Mouse (Mus musculus) retina, postnatal 1 day (tissue): Measurements from ENCODE around the gene Hic1.
A peak's percentile ranks its signal among the peaks of the same experiment; 100 is the strongest.
"Not testable (repeated sequence)": the region's sequence is repeated elsewhere in the genome, so short reads cannot be mapped to it uniquely, and the experiment has no call there.

ENCODE experiments used
- DNase-seq: peaks from one replicate; pipeline ENCODE4 v3.0.0-alpha.2; 2012

Hic1 gene

DNA sequence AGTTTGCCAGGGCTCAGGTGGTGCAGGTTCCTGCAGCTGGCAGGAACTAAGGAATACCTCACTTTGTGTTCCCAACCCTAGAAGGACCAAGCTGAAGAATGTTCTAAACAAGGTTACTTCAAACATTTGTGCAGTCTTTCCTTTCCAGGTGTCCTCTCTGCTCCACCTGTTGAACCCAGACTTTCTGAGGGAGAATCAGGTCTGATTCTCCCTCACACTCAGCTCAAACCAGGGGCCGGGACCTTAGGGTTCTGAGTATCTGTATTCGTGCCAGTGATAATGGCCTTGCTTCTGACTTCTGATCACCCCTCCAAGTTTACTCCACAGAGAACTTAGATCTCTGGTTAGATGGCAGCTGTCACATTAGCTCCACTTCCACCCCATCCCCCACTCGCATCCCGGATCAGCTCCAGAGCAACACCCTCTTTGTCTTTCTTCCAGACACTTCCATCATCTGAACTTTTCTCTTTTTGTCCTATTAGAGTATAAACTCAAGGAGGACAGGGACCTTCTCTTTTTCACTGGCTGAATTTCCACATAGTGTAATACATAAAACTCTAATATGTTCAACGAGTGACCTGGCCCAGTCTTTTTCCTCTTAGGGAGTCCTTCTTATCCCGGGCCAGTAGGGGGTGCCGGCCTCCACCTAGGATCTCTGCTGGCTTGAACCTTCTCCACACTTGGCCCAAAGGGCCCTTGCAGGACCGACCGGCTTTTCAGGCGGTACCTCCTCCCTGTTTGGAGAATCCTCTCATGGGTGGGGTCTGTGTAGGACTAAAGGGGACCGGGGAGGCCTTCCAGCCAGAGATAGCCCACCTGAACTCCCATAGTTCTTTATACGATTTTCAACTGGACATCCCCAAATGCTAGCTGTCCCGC is 23.3 kb upstream of the Hic1 start:
- peak; percentile 90 for DNase-seq

DNA sequence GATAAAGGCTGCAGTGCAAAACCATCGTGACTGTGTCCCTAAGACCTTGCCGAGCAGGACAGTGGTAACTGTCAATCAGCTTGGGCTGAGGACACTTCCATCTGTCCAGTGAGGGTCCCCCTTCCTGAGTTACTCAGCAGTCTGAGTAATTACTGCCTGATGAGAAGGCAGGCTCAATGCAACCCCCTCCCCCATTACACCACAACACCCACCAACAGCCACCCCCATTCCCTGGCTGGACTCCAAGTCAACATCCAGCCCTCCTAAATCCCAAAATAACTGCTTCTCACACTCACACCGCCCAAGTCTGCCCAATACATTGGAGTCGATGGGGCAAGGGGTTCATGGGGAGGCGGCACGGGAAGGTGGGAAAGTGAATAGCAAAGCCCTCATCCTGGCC is 22.5 kb upstream of the Hic1 start:
- no peak for DNase-seq

DNA sequence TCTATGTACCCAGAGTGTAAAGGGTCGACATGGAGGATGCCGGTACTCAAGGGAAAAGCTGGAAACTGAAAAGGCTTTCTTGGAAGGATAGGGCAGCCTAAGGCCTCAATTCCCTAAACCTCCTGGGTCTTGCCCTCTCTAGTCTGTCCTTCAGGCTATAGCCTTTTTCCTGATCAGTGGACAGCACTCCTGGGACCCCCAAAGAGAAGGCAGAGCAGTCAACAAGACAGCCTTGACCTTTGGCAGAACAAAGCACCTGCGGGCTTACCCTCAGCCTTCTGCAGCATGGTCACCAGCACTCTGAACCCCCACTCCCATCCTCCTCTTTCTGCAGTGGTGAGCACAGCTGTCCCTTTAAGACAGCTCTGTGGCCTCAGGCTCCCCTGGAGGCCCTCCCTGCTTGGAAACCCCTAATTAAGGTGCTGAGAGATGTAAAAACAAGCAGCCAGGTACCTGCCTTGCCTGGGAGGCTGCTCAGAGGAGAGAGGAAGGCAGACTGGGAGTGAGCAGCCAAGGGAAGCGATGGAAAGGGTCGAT is 21.7 kb upstream of the Hic1 start, which contains the start of gene Dph1:
Gene Dph1 (minus strand): TSS at position 337 of the 537 bp plus-strand sequence.
- no peak for DNase-seq

DNA sequence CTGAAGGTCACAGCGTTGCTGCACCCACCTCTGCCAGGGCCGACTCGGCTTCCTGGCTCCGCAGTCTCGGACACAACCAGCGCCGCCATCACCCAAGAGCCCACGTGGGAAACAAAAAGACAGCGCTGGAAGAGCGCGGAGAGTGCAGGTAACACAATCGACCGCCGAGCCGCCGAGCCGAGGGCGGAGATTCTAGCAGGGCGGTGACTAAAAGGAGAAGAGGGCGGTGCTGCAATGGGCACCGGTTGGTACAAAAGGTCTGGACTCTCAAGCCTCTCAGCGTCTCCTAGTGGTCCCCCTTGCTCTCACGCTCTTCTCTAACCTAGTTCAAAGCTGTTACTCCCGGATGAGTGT is 21.0 kb upstream of the Hic1 start:
- peak; percentile 95 for DNase-seq

DNA sequence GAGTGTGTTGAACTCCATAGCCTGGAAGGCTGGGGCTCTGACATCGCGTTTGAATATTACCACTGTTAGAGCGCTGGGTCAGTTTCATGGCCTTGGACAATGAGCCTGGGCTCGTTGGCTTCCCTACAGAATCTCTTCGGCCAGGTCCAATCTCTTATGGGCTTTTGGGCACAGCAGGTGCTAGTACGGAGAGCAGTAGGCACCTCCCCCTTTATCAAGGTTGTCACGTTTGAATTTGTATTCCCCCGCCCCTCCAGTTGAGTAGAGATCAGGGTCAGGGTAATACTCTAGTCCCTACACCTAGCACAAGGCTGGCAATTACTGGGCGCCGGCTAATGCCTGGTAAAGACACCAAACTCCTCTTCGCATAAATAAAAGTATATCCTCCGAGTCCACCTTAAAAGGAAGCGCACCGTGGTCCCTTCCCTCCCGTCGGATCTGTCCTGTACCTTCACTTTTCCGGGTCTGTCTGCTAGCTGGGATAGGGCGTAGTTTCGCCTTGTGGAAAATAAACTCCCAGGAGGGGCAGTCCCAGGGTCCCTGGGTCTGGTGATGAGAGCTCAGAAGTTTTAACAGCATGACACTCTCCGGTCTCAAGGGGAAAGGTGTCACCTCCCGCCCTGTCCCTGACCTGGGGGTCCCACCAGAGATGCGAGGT is 20.5 kb upstream of the Hic1 start:
- DNase-seq, result no peak

DNA sequence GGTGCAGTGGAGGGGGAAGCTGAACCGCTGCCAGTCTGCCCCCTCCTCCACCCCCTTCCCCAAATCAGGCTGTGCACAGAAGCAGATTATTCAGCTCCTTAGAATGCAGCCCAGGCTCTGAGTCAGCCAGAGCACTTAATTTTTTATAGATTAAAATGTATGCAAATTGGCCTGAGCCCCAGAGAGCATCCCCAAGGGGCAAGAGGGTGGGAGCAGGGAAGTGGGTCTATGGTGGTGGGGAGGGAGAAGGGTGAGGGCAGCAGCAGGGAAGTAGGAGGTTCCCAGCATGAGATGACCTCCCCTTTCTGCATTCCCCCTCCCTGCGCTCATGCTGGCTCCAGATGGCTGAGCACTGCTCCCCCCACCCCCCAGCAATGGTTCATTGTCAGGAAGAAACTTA is 15.7 kb upstream of the Hic1 start:
- no peak for DNase-seq

DNA sequence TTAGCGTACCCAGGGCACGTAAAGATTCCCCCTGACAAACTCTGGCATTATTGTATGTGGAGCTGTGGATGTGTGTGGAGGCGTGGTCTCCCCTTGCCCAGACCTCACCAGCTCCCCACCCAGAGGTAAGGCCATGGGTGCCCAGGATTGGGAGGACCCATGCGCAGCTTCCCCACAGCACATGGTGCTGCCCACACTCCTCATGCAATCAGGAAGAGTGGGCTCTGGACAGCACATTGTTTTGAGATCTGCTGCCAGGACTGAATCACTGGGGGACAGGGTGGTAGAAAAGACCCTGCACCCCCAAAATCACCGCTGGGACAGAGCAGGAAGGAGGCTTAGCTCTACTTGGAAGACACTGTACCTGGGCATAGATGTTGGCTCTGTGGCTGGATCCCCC is 15.3 kb upstream of the Hic1 start:
- no peak for DNase-seq

DNA sequence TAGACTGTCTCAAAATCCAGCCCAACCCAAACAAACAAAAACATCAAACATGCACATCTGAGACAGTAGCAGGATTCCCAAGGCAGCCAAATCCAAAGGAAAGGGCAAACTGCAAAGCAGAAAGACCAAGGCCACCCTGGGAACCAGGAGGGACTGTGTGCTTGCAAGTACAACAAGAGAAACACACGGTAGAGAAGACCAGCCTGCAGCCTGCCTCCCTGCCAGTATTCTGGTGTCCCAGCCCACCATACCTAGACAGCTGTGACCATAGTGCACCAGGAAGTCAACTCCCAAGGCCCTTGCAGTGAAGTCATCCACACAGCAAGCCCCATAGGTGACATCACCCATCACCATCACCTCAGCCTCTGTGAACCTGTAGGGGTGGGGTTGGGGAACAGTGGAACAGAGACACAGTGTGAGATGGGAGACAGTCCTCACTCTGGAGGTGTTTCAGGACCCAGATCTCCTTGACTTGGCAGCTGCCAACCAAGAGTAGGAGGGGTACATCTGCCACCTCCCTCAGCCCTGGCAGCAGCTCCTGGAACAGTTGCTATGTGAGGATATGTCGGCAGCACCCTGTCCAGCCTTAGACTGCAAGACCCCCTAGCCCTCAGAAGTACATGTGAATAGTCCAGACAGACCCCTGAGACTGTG is 14.7 kb upstream of the Hic1 start:
- DNase-seq, result no peak

DNA sequence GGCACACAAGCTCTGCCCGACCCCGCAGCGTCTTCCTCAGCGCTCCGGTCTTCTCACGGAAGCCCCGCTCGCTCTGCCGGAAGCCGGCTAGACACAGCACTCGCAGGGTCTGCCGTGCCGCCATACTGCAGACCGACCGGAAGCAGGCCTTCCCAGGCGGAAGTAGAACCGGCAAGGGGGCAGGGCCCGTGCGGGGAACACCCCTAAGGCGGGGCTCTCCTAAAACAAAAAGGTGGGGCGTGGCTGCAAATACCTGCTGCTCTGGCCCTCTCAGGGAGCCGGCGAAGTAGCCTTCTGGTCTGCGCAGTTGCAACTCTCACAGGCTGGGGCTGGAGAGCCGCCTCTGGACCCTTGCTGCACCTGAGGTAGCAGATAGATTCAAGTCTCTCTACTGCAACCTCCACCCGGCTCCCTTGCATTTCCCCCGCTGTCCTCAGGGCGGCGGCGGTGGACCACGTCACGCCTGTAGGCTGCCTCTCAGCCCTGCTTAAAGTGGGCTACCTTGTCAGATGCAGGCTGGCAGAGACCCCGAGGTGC is 9.4 kb upstream of the Hic1 start, which contains the start of gene Ovca2:
Gene Ovca2 (minus strand): TSS at position 164 of the 537 bp plus-strand sequence.
- DNase-seq, result peak; percentile 94

DNA sequence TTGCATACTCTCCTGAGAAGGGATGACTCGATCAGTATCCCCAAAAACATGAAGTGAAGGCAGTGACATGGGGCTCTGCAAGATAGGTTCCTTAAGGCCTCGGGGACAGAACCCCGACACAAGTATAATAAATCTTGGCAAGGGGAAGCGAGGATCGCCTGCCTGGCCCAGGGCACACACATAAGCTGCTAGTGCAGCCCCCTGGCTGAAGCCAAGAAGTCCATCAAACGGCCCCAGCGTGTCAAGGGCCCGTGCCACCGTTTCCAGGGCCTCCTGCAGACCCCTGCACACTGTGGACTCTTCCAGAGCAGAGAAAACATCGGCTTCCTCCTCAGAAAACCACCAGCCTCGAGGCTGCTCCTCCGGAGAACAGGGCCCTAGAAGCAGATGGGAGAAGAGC is 8.7 kb upstream of the Hic1 start:
- DNase-seq, result no peak

DNA sequence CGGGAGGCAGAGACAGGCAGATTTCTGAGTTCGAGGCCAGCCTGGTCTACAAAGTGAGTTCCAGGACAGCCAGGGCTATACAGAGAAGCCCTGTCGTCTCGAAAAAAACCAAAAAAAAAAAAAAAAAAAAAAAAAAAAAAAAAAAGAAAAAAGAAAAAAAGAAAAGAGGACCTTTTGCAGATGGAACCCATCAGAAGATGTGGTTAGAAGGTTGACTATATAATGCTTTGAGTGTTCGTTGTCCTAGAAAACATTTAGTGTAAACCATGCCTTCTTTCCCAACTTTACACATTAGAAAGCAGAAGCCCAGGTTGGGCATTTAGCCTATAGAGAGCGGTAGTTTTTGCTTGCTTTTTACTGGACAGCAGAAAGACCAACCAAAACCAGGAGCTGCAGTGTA is 5.3 kb upstream of the Hic1 start:
- not testable (repeated sequence) for DNase-seq

DNA sequence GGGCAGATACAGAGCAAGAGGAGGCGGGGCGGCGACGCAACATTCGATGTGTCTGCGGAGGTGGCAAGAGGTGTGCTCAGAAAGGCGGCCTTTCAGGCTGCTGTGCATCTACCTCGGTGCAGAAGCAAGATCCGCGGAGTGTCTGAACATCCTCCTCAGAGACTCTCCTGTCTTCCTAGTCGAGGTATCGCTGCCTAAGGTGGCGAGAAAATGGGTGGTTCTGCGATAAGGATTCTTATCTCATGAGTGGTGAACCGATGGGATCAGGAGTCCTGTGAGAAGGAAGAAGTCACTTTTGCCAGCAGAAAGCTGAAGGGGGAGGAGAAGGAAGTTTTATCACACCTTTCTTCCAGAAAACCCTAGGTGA is 4.5 kb upstream of the Hic1 start:
- no peak for DNase-seq

DNA sequence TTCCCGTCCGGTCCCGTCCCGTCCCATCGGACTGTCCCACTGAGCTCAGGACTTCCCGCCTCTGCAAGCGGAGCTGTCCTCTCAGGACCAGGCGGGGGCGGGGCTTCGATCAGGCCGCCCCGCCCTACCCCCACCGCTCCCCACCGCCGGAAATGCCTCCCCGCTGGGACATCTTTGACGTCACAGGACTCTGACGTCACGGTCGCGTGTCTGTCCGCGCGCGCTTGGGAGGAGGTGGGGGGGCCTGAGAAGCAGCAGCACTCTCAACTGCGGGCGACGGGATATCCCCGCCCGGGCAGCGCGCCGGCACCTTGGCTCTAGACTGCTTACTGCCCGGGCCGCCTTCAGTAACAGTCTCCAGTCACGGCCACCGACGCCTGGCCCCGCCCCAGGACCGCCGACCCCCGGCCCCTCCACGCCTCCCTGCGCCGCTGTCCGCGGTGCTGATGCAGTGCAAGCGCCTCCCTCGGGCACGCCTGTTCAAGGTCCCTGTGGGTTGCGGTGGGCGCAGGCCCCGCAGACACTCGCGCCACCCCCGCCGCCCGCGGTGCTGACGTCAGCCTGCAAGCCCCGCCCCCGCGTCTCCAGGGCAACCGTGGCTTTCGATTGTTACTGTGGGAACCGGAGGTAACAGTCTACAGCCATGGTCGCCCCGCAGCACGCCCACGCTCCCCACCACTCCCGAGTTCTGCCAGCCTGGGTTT is 3.9 kb upstream of the Hic1 start:
- peak; percentile 92 for DNase-seq

DNA sequence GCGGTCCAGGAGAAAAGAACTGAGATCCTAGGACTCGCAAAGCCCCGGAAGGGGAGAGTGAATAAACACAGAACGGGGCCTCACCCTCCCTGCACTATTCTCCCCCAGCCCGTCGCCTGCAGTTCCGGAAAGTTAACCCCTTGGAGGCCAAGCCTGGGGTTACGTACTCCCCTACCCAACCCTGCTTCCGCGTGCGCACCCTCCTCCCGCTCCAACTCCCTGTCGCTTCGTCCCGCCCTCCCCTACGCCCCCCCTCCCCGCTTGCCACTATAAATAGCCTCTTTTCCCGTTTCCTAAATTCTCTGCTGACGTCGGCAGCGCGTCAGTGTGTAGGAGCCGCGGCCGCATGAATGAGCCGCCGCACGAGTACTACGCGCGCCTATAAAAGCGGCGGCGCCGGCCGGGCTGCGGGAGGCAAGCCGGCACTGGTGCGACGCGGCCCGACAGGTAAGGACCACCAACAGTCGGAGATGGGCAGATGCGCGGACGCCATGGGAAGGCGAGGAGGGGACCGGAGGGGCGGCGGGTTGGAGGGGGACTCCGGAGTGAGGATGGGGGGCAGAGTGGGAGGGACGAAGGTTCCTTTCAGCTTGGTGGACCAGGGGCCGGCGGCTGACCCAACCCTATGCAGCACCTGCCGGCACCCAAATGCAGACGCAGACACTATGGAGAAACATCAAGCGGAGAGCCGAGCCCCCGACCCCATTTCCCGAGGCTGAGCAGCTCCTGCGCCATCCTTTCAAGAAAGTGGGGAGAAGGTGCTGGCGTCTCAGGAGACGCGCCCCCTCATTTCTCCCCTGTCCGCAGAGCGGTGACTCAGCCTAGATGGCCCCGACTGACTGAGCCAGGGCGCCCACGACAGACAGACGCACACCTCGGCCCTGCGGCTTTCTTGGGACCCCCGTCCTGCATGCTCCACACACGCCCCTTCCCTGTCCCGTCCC is 3.1 kb upstream of the Hic1 start:
- DNase-seq, result peak; percentile 69

DNA sequence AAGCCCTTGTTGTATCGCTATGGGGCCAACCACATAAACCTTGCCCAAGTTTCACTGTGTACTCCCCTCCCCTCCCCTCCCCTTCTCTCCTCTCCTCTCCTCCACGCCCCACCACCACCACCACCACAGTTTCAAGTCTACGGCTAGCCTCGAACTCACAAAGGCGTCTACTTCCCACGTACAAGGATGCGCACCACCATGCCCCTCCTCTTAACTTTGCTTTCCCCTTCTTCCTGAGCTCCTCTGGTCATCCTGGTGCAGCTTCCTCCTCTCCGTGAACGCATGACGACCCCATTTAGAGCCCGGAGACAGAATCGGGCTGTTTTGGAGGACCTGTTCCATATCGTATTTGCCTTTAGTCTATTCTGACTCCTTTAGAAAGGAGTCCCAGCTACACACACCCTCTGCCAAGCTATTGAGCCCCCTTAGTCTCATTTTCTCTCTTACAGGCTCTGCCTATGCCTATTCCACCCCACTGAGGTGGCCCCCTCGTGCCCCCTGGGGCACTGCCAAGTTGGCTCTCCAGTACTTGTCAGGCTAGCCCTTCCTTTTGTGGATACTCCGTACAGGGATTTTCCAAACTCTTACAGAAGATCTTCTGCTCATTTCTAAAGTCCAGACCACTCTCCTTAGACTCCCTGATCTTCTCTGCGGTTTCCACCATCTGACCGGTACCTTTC is 2.0 kb upstream of the Hic1 start:
- no peak for DNase-seq

DNA sequence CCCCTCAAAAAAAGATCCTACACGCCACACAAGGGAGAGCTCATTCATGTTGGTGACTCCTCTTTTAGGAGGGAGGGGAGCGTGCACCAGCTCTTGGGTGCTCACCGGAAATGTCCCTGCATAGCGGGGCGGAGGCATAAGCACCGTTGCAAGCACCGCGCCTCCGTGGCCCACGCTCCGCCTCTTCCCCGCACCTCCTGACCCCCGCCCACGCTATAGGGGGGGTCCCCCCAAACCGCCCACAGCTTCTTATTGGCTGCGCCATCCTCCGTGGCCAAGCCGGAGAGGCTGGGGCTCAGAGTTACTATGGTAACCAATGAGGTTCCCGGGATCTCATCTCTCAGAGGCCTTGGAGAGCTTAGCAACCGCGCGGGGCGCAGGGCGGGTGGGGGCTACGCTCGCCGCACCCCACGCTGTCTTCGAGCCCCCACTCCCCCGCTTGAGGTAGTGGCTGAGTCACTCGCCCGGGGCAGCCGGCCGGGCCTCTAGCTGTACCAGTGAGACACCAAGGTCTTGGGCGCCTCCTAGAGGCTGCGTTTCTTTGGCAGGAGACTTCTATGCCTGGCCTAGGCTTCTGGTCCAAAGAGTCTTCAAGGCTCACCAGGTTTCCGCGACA is 925 bp upstream of the Hic1 start:
- peak; percentile 92 for DNase-seq

DNA sequence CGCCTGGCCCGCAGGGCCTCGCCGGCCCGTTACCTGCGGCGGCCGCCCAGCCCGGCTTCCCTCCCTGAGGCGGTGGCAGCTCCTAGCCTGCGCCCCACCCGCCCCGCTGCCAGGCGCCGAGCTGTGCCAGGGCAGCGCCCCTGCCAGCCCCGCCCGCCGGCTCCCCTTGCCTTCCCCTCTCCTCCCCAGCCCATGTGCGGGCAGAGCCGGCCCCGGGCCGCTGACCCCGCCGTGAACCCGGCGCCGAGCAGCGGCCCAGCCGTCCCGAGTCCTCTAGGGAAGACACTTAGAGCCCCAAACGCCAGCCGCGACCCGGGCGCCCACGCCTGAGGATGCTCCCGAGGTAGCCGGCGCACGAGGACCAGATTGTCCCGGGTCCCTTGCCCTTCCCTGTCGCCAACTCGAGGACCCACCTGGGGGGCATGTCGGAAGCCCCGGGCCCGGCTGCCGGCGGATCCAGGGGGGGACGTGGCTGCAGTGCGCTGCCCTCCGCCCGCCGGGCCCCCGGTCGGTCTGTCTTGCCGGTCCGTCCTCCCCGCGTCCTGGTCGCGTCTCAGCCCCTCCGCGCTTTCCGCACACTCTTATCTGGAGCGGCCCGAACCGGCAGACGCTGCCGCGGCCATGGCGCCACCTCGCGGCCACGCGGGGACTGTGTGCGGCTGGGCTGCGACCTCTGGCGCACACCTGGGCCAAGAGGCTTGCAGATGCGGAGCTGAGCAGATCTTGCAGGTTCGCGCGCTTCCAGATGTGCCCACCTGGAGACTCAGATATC is 543 bp downstream of the Hic1 start:
- peak; percentile 79 for DNase-seq

DNA sequence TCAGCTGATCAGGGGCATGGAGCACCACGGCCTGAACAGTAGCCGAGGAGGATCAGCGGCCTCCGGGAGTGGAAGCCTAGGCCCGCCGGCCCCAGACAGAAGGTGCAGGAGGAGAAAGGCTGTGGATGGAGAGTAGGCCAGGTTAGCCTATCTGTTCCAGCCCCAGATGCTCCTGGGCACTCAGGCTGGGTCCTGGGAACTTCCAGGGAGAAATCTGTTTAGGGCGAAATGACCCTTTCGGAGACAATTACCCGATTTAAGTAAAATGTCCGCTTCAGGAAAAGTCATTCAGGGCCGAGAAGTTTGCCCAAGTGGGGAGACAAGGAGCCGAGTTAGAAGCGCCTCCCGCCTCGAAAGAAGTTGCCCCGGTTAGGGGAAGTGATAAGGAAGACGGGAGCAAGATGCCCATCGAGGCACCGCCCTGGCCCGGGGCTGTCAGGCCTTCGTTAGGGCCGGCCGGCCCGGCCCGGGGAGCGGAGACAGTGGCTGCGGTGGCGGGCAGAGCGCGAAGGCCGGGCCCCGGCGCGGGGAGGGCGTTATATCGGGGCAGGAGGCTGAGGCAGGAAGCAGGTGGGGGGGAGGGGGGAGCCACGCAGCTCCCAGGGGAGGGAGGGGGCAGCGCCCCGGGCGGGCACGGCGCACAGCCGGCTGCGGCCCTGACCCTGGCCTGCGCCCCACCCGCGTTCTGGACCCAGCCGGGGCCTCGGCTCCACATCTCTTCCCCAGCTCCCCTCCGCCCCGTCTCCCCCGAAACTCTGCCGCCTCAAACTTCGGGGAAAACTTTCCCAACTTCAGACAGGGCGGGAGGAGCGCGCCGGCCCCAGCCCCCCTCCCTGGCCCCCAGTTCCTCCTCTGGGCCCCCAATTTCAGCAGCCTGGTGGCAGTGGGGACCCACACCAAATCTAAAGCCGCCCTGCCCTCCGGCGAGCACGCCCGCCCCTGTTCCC is 1.4 kb downstream of the Hic1 start:
- no peak for DNase-seq
